Mouse (Mus musculus) cerebellum, adult 18-20 months (tissue): Measurements from ENCODE around the gene Rdh7.
A peak's percentile ranks its signal among the peaks of the same experiment; 100 is the strongest.
"Not testable (repeated sequence)": the region's sequence is repeated elsewhere in the genome, so short reads cannot be mapped to it uniquely, and the experiment has no call there.

Source experiments
- DNase-seq, 2 experiments: peaks; one replicate each; pipeline ENCODE4 v3.0.0; 2021

Gene Rdh7

DNA sequence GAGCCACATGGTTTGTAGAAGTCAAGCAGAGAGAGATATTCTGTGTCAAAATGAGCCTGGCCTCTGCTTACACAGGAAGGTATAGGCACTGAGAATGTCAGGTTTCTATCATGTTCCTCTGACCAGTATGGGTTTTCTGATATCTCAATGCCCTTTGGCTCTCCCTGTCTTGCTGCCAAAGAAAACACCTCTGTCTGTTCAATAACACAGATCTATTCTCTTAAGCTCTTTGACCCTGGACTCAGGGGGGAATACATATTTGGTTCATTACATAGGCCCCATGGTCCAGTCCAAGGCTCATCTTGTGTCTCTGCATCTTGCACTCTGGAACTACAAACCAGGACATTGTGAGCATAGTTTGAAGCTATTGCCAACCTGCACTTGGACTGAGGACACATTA lies at the start of gene Rdh7:
TSS of gene Rdh7 (minus strand) at position 213 of the 400 bp plus-strand sequence.
- DNase-seq: no peak

DNA sequence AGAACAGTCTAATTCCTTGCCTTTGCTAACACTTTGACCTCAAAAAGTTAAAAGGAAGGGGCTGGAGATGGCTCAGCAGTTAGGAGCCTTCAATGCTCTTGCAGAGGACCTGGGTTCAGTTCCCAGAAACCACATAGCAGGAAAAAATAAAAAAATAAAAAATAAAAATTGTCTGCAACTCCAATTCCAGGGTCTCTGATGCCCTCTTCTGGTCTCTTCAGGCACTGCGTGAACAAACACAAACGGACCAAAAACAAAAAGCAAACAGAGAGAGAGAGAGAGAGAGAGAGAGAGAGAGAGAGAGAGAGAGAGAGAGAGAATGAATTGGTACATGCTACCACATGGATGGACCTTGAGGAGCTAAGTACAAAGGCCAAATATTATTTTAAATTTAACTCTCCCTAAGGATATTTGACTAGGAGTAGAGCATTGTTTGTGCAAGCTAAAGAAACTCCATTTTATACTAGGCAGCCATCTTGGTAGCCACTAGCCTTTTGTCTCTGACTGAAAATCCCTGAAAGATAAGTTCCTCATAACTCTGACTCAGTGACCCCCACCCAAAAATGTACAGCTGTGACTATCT lies 48.9 kb upstream of the Rdh7 start:
- peak; percentile 56 to 71 for DNase-seq

DNA sequence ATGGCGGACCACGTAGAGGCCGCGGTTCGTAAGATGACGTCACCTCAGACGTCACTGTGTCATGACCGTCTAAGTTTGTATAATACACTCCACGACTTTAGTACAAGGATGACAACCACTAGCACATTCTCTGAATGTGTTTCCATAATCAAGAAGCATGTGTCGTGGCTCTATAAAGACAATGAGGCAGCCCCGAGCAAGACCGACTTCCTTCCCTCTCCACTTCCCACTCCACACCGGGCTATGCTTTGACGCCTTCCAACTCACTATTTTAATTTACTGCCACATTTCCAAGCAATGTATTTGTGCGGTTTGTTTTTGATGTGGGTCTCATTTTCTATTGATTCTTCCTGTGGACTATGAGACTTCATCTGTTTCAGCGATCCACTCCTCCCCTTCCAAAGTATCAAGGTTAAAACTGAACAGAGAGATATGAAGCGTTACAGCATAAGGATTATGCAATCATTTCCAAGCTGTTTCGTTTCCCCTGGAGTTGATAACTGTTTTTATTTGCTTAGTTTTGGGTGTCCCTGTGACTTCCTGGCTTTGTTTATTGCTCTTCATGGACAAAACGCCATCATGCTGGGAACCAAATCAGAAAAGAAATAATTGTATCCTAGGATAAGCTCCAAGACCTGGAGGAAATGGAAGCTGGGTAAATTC lies 48.3 kb upstream of the Rdh7 start:
- DNase-seq: no peak

DNA sequence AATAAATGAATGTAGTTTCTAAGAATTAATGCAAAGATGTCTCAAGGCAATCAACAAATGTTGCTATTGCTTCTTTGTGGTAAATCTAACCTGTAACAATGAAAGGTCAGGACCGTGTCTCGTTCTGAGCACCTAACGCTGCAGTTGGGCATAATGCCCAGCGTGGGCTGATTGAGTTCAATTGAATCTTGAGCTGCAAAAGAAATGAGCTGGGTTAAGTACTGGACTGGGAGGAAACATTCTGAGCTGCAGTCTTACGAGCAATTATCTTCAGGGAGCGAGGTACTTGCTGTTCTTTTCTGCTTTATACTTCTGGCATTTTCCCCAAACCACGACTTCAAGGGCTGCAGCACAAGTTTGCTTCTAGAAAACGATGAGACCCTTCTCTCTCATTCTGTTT lies 47.7 kb upstream of the Rdh7 start:
- DNase-seq: no peak

DNA sequence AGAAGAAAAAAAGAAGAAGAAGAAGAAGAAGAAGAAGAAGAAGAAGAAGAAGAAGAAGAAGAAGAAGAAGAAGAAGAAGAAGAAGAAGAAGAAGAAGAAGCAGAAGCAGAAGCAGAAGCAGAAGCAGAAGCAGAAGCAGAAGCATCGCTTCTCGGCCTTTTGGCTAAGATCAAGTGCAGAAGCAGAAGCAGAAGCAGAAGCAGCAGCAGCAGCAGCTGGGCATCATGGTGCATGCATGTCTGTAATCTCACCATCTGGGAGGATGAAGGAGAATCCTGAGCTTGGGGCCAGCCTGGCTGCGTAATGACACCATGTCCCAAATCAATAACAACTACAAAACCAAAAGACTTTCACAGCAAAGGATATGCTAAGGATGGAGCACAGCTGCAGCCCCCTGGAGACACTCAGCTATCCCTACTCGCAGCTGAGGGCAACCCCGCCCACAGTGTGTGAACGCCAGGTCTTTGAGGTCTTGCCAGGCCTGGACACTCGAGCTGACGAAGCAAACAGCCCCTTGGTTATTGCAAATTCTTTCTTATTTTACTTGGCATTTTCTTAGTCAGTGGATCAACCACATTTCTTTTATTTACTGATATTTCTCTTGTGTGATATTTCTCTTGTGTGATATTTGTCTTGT lies 43.8 kb upstream of the Rdh7 start:
- DNase-seq: no peak

DNA sequence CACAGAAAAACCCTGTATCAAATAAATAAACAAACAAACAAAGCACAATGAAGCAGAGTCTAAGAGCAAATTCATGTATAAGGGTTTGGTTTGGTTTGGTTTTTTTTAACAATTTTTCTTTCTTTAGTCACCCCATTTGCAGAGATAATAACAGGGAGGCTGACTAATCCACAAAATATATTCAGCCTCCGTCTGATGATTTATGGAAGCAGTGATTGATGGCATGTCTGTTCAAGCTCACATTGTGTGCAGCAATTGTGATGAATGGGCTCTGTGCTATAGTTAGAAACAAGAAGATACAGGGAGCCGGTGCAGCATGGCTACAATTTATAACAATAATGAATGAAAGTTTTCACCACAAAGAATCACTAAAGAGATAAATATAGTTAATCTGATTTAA lies 39.1 kb upstream of the Rdh7 start:
- DNase-seq: no peak

DNA sequence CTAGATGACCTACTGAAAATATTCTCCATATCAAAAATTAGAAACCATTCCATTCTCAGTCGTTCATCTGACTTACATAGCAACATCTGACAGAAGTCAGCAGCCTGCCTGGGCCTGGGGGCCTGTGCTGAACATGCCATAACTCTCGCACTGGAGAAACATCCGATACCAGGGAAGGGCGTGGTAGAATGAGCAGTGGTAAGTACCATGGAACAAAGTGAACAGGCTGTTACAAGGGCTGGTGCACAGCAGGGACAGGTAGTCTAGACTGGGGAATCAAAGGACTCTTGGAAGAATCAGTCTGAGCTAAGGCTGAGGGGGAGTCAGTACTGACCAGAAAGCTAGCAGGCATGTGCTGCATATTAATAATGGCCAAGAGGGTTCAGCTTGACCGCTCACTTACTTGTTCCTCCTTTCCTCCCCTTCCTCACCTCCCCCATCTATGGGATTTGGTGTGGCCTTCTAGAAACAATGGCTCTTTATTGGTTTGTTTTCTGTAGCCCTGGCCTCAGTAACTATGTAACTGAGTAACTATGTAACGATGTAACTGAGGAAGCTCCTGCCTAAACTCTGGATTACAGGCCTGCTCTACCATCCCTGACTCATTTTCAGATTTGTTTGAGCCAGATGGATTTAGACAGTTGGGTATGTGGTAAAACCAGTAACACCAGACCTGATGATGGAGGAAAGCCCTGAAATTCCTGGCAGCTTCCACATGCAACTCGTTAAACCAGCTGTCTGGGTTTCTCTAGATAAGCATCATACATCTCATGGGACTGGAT lies 36.2 kb upstream of the Rdh7 start:
- DNase-seq: no peak

DNA sequence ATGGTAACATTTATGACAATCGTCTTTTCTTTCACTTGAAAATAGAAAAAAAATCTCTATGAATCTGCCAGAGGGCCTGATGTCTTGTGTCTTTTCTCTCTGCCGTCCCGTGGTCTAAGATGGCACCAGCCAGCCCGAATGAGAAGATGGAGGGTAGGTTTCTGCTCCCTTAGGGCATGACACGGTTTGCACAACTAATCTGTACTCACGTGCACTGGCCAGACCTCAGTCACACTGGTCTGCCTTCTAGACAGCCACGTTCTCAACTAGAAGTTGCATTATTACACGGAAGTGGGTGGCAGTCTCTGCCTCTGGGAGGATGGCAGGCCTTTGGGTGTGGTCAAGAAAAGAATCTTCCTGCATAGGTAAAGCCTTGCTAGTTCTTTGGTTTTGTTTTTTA lies 34.4 kb upstream of the Rdh7 start:
- DNase-seq: no peak

DNA sequence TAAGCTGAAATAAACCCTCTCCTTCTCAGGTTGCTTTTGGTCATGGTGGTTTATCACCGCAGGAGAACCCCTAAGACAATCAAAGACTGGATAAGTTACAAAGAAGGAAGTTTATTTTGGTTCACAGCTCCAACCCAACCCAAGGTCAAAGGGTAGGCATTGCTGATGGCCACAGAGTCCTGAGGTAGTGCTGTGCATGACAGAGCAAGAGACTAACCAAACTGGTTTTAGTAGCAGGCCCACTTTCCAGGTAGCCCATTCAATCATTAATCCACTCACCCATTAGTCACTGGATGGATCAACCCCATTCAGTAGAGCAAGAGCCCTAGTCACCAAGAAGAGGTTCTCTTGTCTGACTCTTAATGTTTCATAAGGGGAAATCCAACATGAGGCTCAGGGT lies 33.6 kb upstream of the Rdh7 start:
- no peak for DNase-seq

DNA sequence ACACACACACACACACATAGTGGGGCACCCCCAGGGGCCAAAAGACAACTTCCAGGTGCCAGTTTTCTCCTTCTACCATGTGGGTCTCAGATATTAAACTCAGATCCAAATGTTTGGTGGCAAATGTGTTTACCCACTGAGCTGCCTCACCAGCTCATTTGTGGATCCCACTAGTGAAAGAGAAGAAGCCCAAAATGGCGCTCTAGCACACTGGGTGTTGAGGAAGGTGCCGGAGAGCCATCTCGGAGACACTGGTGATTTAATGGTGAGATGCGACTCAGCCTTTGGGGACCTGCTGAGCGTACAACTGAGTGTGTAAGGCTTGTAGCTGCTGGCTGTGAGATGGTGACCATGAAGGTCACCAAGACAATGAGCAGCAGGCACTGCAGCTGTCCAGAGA lies 29.0 kb upstream of the Rdh7 start:
- DNase-seq: no peak

DNA sequence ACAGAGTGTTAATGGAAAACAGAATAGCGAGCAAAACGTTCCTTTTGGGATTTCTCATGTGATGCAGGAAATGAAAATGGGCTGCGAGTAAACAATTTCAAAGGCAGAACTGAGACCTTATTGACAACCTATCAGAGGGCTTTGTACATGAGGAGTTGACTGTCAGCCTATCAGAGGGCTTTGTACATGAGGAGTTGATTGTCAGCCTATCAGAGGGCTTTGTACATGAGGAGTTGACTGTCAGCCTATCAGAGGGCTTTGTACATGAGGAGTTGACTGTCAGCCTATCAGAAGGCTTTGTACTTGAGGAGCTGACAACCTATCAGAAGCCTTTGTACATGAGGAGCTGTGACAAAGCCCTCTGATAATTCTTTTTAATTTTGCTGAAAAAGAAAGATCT lies 28.6 kb upstream of the Rdh7 start:
- DNase-seq: not testable (repeated sequence)

DNA sequence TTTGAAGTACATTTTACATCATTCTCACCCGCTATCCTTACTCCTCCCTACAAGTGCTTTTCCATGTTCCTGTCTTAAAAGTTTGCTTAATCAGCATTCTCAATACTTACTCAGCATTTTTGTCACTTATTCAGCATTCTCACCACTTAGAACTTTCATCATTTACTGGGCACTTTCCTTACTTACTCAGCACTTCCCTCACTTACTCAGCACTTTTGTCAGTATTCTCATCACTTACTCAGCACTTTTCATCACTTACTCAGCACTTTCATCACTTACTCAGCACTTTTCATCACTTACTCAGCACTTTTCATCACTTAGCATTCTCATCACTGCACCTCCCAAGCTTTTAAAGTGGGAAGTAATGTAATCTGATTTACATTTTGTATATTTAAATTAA lies 27.0 kb upstream of the Rdh7 start:
- DNase-seq: no peak

DNA sequence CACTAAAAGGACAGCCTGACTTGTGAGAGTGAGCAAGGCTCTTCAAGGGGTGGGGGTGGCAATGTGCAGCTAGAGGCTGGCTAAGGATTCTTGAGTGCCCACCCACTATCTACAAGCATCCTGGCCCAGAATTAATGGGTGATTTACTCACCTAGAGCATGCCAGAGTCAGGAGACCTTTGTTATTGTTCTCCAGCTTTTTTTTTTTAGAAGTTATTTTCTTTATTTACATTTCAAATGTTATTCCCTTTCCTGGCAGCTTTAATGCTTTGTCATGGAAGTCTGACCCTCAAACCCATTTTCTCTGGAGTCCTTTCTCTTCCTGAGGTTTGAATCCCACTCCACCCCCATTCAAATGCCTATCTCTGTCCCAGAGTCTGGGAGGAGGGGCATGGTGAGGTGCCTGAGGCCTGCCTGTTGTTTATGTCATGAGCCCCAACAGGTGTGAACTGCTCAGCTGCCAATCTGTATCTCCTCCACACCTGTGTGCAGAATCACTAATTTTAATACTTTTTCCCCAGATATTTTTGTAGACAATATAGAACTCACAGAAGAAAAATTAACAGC lies 18.9 kb upstream of the Rdh7 start:
- no peak for DNase-seq

DNA sequence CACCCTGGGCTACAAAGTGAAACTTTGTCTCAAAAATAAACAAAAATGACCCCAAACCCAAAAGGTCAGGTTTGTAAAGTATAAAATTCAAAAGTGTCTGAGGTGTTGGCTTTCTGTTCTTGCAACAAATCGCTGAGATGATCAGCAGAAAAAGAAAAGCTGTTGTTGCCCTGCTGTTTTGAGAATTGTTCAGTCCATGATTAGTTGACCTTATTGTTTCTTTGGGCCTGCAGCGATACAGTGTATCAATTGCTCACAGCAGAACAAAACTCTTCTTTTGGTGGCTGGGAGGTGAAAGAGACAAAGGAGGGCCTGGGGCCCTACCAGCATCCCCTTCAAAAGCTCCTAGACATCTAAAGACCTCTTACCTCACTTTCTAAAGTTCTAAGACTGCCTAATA lies 17.5 kb upstream of the Rdh7 start:
- DNase-seq: no peak

DNA sequence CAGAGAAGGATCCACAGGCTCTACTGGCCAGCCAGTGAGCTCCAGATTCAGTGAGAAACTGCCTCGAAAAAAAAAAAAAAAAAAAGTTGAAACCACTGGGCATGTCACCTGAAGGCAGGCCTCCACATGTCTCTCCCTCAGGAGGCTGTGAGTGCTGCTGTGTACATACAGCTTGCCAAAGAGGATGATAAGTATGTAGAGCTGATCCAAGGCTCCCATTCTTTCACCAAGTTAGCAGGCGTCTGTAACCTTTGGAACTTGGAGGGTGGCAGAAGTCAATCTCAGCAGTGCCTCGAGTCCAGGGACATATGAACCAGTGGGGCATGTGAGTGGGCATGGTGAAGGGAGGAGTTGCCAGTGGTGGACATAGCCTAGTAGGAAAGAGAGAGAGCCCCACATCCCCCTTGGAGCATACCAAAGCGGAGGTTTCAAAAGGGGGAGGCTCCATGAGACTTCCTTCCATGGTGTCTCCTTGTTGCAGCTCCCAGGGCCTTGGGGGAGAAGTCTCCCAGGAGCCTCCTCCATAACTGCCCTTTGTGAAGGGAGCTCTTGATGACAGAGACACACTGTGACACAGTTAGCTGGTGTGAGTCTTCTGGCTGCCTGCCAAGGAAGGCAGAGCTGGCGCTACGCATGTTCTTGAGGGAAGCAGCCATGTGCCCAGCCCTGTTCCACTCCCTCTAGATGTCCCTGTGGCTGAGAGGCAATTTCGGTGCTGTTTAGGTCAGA lies 16.3 kb upstream of the Rdh7 start:
- DNase-seq: peak in 1 of 2 experiments; percentile 3

DNA sequence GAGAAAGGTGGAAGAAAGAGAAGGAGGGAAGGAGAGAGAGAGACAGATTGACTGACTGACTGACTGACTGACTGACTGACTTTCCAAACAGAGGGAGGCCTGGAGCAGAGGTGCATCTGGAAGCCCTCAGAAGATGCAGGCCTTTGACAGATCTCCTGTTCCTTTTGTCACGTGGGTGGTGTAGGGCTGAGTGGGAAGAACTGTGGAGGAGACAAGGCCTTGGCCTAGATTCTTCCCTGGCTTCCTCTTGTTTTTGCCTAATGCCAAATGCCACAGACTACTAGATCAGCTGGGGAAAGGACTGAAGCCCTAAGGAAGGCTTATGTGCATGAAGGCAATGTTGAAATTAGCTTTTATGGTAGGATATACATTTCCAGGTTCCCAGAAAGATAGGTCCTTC lies 14.5 kb upstream of the Rdh7 start:
- DNase-seq: no peak

DNA sequence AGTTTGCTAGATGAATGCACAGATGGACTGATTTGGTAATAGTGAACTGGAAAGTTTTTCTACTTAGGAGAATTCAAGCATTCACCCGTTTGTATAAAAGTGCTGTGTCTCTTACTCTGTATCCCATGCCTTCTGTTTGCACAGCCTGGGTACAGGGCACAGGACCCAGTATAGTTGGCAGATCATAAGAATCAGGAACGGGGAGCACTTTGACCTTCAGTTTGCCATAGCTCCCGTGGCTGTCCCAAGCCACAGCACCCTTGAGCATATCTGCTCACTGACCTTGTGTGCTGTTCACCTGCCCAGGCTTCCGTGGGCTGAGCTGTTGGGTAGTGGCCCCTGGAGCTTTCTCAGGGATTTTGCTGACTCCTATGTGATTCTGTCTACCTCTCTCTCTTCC lies 13.1 kb upstream of the Rdh7 start:
- DNase-seq: no peak

DNA sequence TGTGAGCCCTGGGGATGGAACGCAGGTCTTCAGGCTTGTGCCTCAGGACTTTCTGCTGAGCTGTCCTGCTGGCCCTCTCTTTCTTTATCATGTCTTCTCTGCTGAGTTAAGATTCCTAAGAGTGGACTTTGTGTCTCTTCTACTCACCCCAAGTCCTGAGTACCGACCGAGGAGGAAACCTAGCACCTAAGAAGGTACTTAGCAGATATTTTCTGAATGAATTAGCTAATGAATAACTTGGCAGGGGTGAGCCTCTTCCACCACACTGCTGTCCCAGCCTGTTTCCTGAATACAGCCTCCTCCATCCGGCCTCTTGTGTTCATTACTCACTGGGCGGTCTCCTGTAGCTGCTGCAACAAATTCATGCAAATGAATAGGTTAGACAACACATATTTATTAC lies 11.2 kb upstream of the Rdh7 start:
- DNase-seq: no peak

DNA sequence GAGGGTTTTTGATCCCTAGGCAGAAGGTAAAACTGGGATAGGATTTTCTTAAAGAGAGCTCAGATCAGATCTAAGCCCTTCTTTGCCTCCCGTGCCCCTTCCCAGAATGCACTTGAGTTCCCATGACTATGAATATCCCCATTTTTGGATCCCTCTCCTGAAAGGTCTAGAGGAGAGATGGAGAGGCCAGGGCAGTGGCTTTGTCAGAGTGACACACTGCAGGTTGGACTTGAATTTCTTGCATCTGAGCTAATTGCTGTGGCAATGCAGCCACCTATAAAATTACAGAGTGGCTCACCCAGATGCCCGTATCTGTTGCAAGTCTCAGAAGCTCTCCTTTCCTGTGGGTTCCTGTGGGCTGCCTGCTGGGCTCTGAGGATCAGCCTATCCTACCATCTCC lies 9.6 kb upstream of the Rdh7 start, which contains the start of gene Sdr9c7:
TSS of gene Sdr9c7 (plus strand) at position 301 of the 400 bp plus-strand sequence.
- DNase-seq: no peak

DNA sequence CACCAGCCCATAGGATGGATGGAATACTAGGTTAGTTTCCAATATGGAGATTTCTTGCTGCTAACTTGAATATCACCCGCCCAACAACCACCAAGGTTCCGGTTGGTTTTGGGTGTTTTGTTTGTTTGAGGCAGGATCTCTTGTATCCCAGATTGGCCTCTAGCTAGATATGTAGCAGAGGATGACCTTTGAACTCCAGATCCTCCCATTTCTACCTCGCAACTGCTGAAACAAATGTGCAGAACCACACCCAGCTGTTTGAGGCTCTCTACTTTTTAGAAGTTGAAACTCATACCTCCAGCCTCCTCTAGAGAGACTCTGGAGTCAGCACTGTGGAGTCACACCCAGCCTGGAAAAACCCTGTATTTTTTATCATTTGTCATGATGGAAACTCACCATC lies 8.9 kb upstream of the Rdh7 start:
- DNase-seq: no peak

DNA sequence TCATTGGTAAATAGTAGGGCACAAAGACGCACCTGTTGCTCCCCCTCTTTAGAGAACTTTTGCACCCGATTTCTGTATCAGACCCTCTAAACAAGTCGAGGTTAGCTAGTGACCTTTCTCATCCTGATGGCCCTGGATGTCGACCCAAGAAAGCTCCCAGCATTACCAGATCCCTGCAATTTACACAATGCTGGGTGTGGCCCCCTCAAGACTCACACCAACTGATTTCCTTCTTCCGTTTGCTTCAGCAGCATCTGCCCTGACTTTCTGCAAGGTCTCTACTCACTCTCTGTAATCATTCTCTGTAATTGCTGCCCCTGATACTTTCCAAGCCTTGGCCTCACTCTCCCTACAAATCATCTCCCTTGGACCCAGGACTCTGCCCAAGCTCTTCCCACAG lies 8.1 kb upstream of the Rdh7 start:
- no peak for DNase-seq

DNA sequence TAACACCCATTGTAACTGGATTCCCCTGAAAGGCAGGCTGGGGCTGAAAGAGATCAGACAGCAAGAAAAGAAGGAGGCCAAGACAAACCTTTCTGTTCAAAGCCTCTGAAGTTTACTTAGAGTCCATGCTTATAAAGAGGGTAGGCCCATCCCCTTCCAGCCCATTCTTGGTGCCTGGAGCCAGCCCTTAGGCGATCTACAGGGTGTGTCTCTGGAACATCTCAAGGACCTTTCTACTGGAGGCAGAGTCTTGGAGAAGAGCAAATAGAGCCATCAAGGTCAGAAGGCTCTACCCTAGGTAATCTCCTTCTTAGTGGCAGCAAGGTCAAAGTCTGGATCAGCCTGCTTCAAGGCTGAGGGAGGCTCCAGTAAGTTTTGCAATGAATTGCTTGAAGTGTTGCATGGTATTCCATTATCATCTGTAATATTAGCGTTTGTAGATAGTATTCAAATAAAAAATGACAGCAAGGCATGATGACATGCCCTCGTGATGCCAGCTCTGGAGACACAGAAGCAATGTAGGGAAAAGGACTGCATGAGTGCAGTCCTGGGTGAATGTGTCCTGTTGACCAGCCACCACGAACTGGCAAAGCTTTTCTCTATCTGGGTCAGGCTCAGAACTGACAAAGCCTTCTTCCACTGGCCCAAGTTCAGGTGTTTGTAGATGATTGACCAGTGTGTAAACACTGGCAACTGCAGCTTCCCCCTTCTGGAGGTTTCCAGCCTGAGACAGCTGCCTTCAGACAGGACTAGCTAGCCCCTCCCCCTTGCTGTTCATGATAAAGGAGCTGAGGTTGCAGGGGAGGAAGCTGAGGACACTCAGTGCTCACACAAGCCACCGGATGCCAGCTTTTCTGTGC lies 4.8 kb upstream of the Rdh7 start:
- DNase-seq: not testable (repeated sequence)
